Mouse (Mus musculus): ENCODE data around the gene Ces2b. TPM values are rescaled to one million over a fixed set of nuclear protein-coding genes. Genes with fewer than 3 reads are reported as not detected.

Ces2b gene
- total RNA-seq (2023): not detected

DNA sequence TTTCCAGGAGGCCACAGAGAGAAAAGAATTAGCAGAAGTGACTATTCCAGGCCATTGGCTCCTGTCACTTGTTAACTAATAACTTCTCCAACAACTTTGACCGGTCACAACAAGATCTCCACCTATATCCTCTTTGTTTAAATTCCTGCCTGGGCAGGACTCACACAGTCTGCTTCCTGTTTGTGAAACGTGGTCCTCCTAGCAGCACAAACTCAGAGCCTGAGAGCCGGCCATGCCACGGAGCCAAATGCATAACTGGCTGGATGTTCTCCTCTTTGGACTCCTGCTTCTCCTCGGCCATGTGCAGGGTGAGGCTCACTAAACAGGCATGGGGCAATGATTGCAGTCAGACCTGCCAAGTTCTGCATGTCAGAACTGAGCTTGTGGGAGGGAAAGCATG is at the start of gene Ces2b:
Gene Ces2b (plus strand): TSS at position 133 of the 400 bp plus-strand sequence.

DNA sequence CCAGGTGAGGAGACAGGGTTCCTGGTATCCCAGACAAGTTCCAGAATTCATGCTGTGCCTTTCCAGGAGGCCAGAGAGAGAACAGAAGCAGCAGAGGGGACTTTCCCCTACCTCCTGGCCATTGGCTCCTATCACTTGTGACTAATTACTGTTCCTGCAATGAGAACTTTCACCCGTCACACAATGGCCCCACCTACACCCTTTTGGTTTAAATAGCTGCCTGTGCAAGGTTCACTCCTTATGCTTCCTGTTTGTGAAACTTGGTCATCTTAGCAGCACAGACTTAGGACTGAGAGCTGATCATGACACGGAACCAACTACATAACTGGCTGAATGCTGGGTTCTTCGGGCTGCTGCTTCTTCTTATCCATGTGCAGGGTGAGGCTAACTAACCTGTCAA is 15.5 kb downstream of the Ces2b start, which contains the start of gene Ces2c:
Gene Ces2c (plus strand): TSS at position 238 of the 400 bp plus-strand sequence.

Other genes with a start within 250 kb of the Ces2b start
- 10.8 TPM for gene Pdp2, start 240.1 kb upstream of the Ces2b start, total RNA-seq (2023)
- gene Cdh16, start 207.2 kb upstream of the Ces2b start, total RNA-seq (2023): not detected
- 36.6 TPM for gene Rrad, start 200.2 kb upstream of the Ces2b start, total RNA-seq (2023)
- gene Ciao2b, start 189.6 kb upstream of the Ces2b start, total RNA-seq (2023): 27.4 TPM
- not detected for gene Ces2a, start 97.6 kb upstream of the Ces2b start, total RNA-seq (2023)
- gene Ces2c, start 15.5 kb downstream of the Ces2b start, total RNA-seq (2023): 0.38 TPM
- not detected for gene Ces2e, start 94.7 kb downstream of the Ces2b start, total RNA-seq (2023)
- not detected for gene Ces2f, start 115.8 kb downstream of the Ces2b start, total RNA-seq (2023)
- gene Ces2g, start 130.1 kb downstream of the Ces2b start, total RNA-seq (2023): 0.65 TPM
- gene Ces2h, start 169.3 kb downstream of the Ces2b start, total RNA-seq (2023): not detected
- gene Ces3a, start 217.0 kb downstream of the Ces2b start, total RNA-seq (2023): not detected